Mouse (Mus musculus) cerebellum, postnatal 14 days (tissue): ENCODE measurements around the gene Sft2d1.
A peak's percentile ranks its signal among the peaks of the same experiment; 100 is the strongest.
"Not testable (repeated sequence)": the region's sequence is repeated elsewhere in the genome, so short reads cannot be mapped to it uniquely, and the experiment has no call there.

ENCODE experiments used
- DNase-seq, 2 experiments: peaks; one replicate each; pipeline ENCODE4 v3.0.0; 2021; ENCODE audit warnings: mixed read lengths in 2 of 2

Sft2d1 gene

GRCm38 (mm10) chr17:8302772-8303438, 8.0 kb upstream of the Sft2d1 start:
- no peak for DNase-seq

- no peak for DNase-seq
These were observed 7.2 kb upstream of the Sft2d1 start for GRCm38 (mm10) chr17:8303671-8304070.

- DNase-seq = peak in 1 of 2 experiments; percentile 29
These were observed 5.1 kb upstream of the Sft2d1 start for GRCm38 (mm10) chr17:8305801-8306200.

GRCm38 (mm10) chr17:8311751-8312150, 849 bp downstream of the Sft2d1 start:
- no peak for DNase-seq

- no peak for DNase-seq
These were observed 3.1 kb downstream of the Sft2d1 start for GRCm38 (mm10) chr17:8313976-8314375.

- peak; percentile 26 to 50 for DNase-seq
These were observed 5.3 kb downstream of the Sft2d1 start for GRCm38 (mm10) chr17:8316251-8316650.

GRCm38 (mm10) chr17:8326877-8327276, 16.0 kb downstream of the Sft2d1 start:
- DNase-seq = not testable (repeated sequence)

GRCm38 (mm10) chr17:8328511-8329174, 17.7 kb downstream of the Sft2d1 start:
- peak; percentile 26 to 49 for DNase-seq

- DNase-seq = no peak
These were observed 19.7 kb downstream of the Sft2d1 start for GRCm38 (mm10) chr17:8330602-8331001.

GRCm38 (mm10) chr17:8337159-8337558, 26.3 kb downstream of the Sft2d1 start, which contains the start of gene Prr18:
Prr18 (plus strand) TSS chr17:8337459.
- not testable (repeated sequence) for DNase-seq

GRCm38 (mm10) chr17:8339666-8340374, 28.9 kb downstream of the Sft2d1 start:
- DNase-seq = peak; percentile 67 to 76

- peak; percentile 79 to 83 for DNase-seq
These were observed 29.8 kb downstream of the Sft2d1 start for GRCm38 (mm10) chr17:8340407-8341359.

- DNase-seq = peak; percentile 45 to 48
These were observed 30.6 kb downstream of the Sft2d1 start for GRCm38 (mm10) chr17:8341360-8341963.

- no peak for DNase-seq
These were observed 31.8 kb downstream of the Sft2d1 start for GRCm38 (mm10) chr17:8342706-8343105.

- peak; percentile 56 to 70 for DNase-seq
These were observed 32.5 kb downstream of the Sft2d1 start for GRCm38 (mm10) chr17:8343416-8343815.

GRCm38 (mm10) chr17:8347765-8348285, 36.9 kb downstream of the Sft2d1 start:
- no peak for DNase-seq

- DNase-seq = no peak
These were observed 38.0 kb downstream of the Sft2d1 start for GRCm38 (mm10) chr17:8348941-8349340.

GRCm38 (mm10) chr17:8351088-8351487, 40.2 kb downstream of the Sft2d1 start:
- no peak for DNase-seq

GRCm38 (mm10) chr17:8355692-8356091, 44.8 kb downstream of the Sft2d1 start, which contains the start of gene T2:
T2 (plus strand) TSS chr17:8355992.
- DNase-seq = no peak

- no peak for DNase-seq
These were observed 46.6 kb downstream of the Sft2d1 start for GRCm38 (mm10) chr17:8357498-8357897.

GRCm38 (mm10) chr17:8360876-8361275, 50.0 kb downstream of the Sft2d1 start:
- DNase-seq = no peak
